Mouse (Mus musculus) myocyte (in vitro differentiated cells): Measurements from ENCODE around the gene Pitpnm3.

Experiments
- CEBPB ChIP-seq: IDR thresholded peaks from 2 replicates; pipeline ENCODE4 v1.6.1; 2011; ENCODE audit warnings: mild to moderate bottlenecking, moderate library complexity; ENCODE audit not compliant: poor library complexity, insufficient read depth, severe bottlenecking
- E2F4 ChIP-seq: IDR thresholded peaks from one replicate; pipeline ENCODE4 v1.6.1; 2011; ENCODE audit warnings: mild to moderate bottlenecking, control low read depth, moderate library complexity; ENCODE audit not compliant: insufficient read depth
- POLR2A ChIP-seq: IDR thresholded peaks from one replicate; pipeline ENCODE4 v1.6.1; 2011; ENCODE audit warnings: low read depth, mild to moderate bottlenecking, control low read depth, moderate library complexity; ENCODE audit not compliant: insufficient read length
- REST ChIP-seq: IDR thresholded peaks from one replicate; pipeline ENCODE4 v1.6.1; 2011; ENCODE audit warnings: mild to moderate bottlenecking, control low read depth, moderate library complexity; ENCODE audit not compliant: insufficient read depth, insufficient read length

DNA sequence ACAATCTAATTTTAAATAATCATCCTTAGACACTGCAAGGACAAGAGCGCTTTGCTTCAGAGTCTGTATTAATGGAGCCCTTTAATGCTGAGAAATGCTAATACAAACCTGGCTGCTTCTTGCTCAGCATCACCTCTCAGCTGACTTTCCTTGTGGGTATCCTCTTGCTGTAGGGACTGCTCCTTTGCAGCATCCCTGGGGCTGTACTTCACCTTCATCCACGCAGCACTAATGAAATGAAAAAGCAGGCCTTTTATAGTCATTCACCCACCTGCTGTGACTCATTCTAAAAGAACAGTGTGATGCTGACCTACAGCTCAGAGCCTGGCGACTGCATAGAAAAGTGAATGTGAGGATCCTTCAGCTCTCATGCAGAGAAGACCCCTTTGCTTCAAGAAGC is 41.0 kb upstream of the Pitpnm3 start:
- TF ChIP-seq REST (no peak), POLR2A (no peak), CEBPB (no peak), E2F4 (no peak)
